Mouse (Mus musculus) adipocyte (in vitro differentiated cells): ENCODE results near the gene Tbc1d13.
"Not testable (repeated sequence)": the region's sequence is repeated elsewhere in the genome, so short reads cannot be mapped to it uniquely, and the experiment has no call there.

Experiments
- DNase-seq: peaks from one replicate; pipeline ENCODE4 v3.0.0-alpha.2; 2016; ENCODE audit warnings: low spot score

The Tbc1d13 gene

GRCm38 (mm10) chr2:30130156-30130555 is 3.4 kb upstream of the Tbc1d13 start:
- no peak for DNase-seq

GRCm38 (mm10) chr2:30131240-30131639 is 2.3 kb upstream of the Tbc1d13 start:
- not testable (repeated sequence) for DNase-seq

- peak; percentile 81 for DNase-seq
Measured at GRCm38 (mm10) chr2:30132801-30133612, 539 bp upstream of the Tbc1d13 start.

GRCm38 (mm10) chr2:30134378-30134711 is 799 bp downstream of the Tbc1d13 start:
- peak; percentile 32 for DNase-seq

GRCm38 (mm10) chr2:30134928-30135620 is 1.5 kb downstream of the Tbc1d13 start:
- DNase-seq: peak; percentile 51

GRCm38 (mm10) chr2:30136458-30136857 is 2.9 kb downstream of the Tbc1d13 start:
- no peak for DNase-seq

- DNase-seq: peak; percentile 39
Measured at GRCm38 (mm10) chr2:30140021-30140420, 6.5 kb downstream of the Tbc1d13 start.

- no peak for DNase-seq
Measured at GRCm38 (mm10) chr2:30144436-30144835, 10.9 kb downstream of the Tbc1d13 start.

- peak; percentile 80 for DNase-seq
Measured at GRCm38 (mm10) chr2:30147466-30147865, 13.9 kb downstream of the Tbc1d13 start.

- peak; percentile 28 for DNase-seq
Measured at GRCm38 (mm10) chr2:30151840-30152239, 18.3 kb downstream of the Tbc1d13 start.

- peak; percentile 72 for DNase-seq
Measured at GRCm38 (mm10) chr2:30152616-30153015, 19.1 kb downstream of the Tbc1d13 start.

GRCm38 (mm10) chr2:30159871-30160270 is 26.3 kb downstream of the Tbc1d13 start:
- not testable (repeated sequence) for DNase-seq

- peak; percentile 71 for DNase-seq
Measured at GRCm38 (mm10) chr2:30161809-30162208, 28.3 kb downstream of the Tbc1d13 start.

GRCm38 (mm10) chr2:30164340-30164932 is 30.9 kb downstream of the Tbc1d13 start:
- DNase-seq: no peak

- DNase-seq: peak; percentile 27
Measured at GRCm38 (mm10) chr2:30166677-30167076, 33.1 kb downstream of the Tbc1d13 start.

GRCm38 (mm10) chr2:30171371-30171996 is 37.9 kb downstream of the Tbc1d13 start, which contains the start of gene Endog:
Gene Endog (plus strand): TSS chr2:30171493.
- peak; percentile 44 for DNase-seq

- no peak for DNase-seq
Measured at GRCm38 (mm10) chr2:30171997-30172382, 38.4 kb downstream of the Tbc1d13 start.

GRCm38 (mm10) chr2:30173541-30174240 is 40.1 kb downstream of the Tbc1d13 start:
- no peak for DNase-seq

- no peak for DNase-seq
Measured at GRCm38 (mm10) chr2:30175897-30176296, 42.4 kb downstream of the Tbc1d13 start.

GRCm38 (mm10) chr2:30176561-30176960 is 43.0 kb downstream of the Tbc1d13 start:
- DNase-seq: no peak
